Mouse (Mus musculus) heart, embryonic 15.5 days (tissue): ENCODE results near the gene Sost. TPM values are rescaled to one million over a fixed set of nuclear protein-coding genes. Genes with fewer than 3 reads are reported as not detected.

Experiments used
- ATAC-seq: fragments of 200-750 bp; cut with Nextera tagmentation; replicated peaks from 2 replicates; pipeline ENCODE4 v1.8.0; 2017; ENCODE audit warnings: low read depth, moderate TSS enrichment; ENCODE audit not compliant: insufficient number of reproducible peaks, insufficient read depth, low FRiP score
- H3K27ac ChIP-seq: fragments of 300-500 bp; sonication (generic); 2 replicates; pipeline ENCODE4 v1.5.1; 2015; ENCODE audit warnings: mild to moderate bottlenecking, inconsistent platforms
- H3K27me3 ChIP-seq: fragments of 300-500 bp; sonication (generic); 2 replicates; pipeline ENCODE4 v1.6.1; 2015; ENCODE audit warnings: inconsistent platforms
- H3K36me3 ChIP-seq: fragments of 300-500 bp; sonication (generic); 2 replicates; pipeline ENCODE4 v1.6.1; 2015; ENCODE audit warnings: mild to moderate bottlenecking, inconsistent platforms
- H3K4me1 ChIP-seq: fragments of 300-500 bp; sonication (generic); replicated peaks from 2 replicates; pipeline ENCODE4 v1.6.1; 2015; ENCODE audit warnings: inconsistent platforms
- H3K4me2 ChIP-seq: fragments of 300-500 bp; sonication (generic); 2 replicates; pipeline ENCODE4 v1.6.1; 2015; ENCODE audit warnings: inconsistent platforms, mild to moderate bottlenecking, moderate library complexity
- H3K4me3 ChIP-seq: fragments of 300-500 bp; sonication (generic); 2 replicates; pipeline ENCODE4 v1.5.1; 2015; ENCODE audit warnings: mild to moderate bottlenecking, inconsistent platforms
- H3K9ac ChIP-seq: fragments of 300-500 bp; sonication (generic); 2 replicates; pipeline ENCODE4 v1.6.1; 2015; ENCODE audit warnings: mild to moderate bottlenecking, inconsistent platforms
- H3K9me3 ChIP-seq: fragments of 300-500 bp; sonication (generic); replicated peaks from 2 replicates; pipeline ENCODE4 v1.6.1; 2016; ENCODE audit warnings: inconsistent platforms
- WGBS: fragments of 180-500 bp; shearing (Covaris S2); methylation state at CpG from one replicate; pipeline ENCODE4 v1.1.7; 2015; ENCODE audit warnings: mixed read lengths; 5-methylcytosine and 5-hydroxymethylcytosine counted together
- polyA plus RNA-seq: library from polyadenylated mRNA; unstranded; fragments of >200 nt; fragmentation: Nextera tagmentation; extraction: Ambion mirVana; gene quantifications from 2 replicates; pipeline ENCODE4 v1.2.1, GENCODE M21; 2015

The Sost gene
- polyA plus RNA-seq, 1 experiment from 2014 or later = 4.4 TPM

DNA sequence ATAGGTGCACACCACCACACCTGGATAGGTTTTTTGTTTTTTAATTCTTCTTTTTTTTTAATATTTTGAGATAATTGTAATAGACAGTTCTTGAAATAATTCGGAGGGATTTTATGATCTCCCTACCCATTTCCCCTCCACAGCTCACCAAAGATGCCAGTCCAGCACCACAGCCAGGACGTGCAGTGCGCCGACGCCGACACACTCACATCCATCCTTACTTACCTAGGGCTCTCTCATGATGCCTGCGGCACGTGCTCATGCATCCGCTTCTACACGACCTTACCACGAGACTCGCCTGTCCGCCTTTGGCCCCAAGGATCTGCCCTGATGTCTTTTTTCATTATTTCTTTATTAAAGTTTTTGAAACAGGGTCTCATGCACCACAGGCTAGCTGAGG, 3.0 kb upstream of the Sost start:
- H3K36me3 ChIP-seq = peaks cover 21% of the 10 kb centered on the region; the same call in 1 of the 2 replicates
- peaks cover 23% of the 10 kb centered on the region for H3K27me3 ChIP-seq
- no peak overlapping the region for H3K27ac ChIP-seq
- WGBS = 82% methylated on average over 13 of the region's 13 CpGs
- H3K4me3 ChIP-seq = no peak overlapping the region
- H3K9ac ChIP-seq = no peak overlapping the region
- no peak for ATAC-seq
- H3K4me1 ChIP-seq = peaks cover 19% of the 10 kb centered on the region
- H3K9me3 ChIP-seq = no peaks in the 10 kb centered on the region
- H3K4me2 ChIP-seq = no peak overlapping the region

DNA sequence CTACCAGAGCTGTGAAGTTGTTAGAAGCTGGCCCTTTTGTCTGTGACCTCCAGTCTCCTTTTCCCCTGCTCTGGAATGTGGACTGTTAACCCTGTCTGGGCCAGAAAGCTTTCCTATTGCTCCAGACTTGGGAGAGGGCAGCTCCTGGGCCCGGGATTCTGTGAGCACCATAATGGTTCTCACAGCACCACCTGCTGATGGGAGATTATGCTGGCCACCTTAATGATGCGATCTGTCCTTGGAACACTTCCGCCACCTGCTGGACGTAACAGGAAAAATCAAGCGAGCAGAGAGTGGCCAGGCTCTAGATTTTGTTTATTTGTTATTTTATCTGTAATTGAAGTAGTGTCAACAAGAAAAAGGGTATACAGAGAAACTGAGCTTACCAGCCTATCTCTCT, 2.0 kb upstream of the Sost start:
- no peak overlapping the region for H3K27ac ChIP-seq
- no peak overlapping the region for H3K4me2 ChIP-seq
- H3K9ac ChIP-seq = no peak overlapping the region
- WGBS = 0% methylated on average over 5 of the region's 5 CpGs
- H3K36me3 ChIP-seq = peaks cover 11% of the 10 kb centered on the region; the same call in 1 of the 2 replicates
- ATAC-seq = peak; percentile 64
- H3K4me1 ChIP-seq = peaks cover 24% of the 10 kb centered on the region
- H3K27me3 ChIP-seq = peaks cover 34% of the 10 kb centered on the region
- H3K4me3 ChIP-seq = no peak overlapping the region
- no peaks in the 10 kb centered on the region for H3K9me3 ChIP-seq

DNA sequence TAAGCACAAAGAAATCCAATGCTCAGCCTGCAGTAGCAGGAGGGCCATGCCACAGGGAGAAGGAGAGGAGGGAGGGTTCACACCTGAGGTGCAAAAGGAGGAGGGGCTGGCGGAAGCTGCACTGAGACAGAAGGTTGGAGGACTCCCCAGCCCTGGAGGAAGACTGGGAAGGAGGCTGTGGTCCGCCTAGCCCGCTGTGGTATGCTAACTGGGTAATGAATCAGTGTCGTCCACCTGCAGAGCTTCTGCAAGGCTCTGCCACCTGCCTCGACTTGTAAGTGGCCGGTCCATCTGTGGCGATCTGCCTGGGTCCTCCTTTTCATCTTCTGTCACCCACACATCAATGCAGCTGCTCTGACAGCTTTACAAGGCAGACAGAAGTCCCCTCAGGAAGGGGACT, 1.5 kb upstream of the Sost start:
- Histone ChIP-seq H3K4me2 (no peak overlapping the region), H3K9me3 (no peaks in the 10 kb centered on the region), H3K4me3 (no peak overlapping the region), H3K36me3 (peaks cover 7% of the 10 kb centered on the region; the same call in 1 of the 2 replicates), H3K4me1 (peaks cover 29% of the 10 kb centered on the region), H3K9ac (no peak overlapping the region), H3K27ac (peak overlapping the region; percentile 41), H3K27me3 (peaks cover 39% of the 10 kb centered on the region)
- ATAC-seq = no peak
- WGBS = 20% methylated on average over 7 of the region's 7 CpGs

DNA sequence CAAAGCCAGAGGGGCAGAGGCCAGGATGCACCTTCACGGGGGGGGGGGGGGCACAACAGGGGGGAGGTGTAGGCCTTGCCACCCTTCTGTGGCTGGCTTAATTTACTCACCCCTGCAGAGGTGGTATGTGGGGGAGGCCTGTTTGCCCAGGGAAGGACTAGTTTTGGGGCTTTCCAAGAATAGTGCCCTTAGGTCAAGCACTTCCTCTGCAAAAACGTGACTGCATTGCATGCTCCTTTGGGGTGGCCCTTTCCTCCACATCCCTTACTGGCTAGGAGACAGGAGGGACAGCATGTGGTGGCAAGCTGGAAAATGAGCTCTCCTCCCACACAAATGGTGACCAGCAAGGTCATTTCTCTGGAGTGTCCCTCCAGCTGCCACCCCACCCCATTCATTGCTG, 1.3 kb downstream of the Sost start:
- no peaks in the 10 kb centered on the region for H3K9me3 ChIP-seq
- H3K4me2 ChIP-seq = no peak overlapping the region
- no peak for ATAC-seq
- H3K27ac ChIP-seq = no peak overlapping the region
- H3K9ac ChIP-seq = no peak overlapping the region
- H3K4me3 ChIP-seq = peak overlapping the region; percentile 61
- H3K4me1 ChIP-seq = peaks cover 36% of the 10 kb centered on the region
- no peaks in the 10 kb centered on the region for H3K36me3 ChIP-seq
- 21% methylated on average over 2 of the region's 2 CpGs for WGBS
- peaks cover 63% of the 10 kb centered on the region for H3K27me3 ChIP-seq

DNA sequence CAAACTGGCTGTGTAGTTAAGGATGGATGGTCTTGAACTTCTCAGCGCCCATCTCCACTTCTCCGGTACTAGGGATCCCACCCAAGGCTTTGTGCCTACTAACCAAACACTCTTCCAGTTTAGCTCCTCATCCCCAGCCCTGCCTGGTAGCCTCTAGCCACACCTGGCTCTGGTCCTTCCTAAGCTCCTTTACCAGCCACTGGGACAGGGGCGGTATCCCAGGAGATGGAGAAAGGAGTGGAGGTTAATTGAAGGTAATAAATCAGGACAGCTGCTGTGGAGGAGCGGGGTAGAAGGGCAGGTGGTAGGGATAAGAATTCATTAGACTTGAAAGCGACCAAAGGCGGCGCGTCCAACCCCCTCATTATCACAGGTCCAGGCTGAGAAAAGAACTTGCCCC, 2.2 kb downstream of the Sost start:
- Histone ChIP-seq H3K27me3 (peaks cover 71% of the 10 kb centered on the region), H3K27ac (no peak overlapping the region), H3K36me3 (no peaks in the 10 kb centered on the region), H3K9me3 (no peaks in the 10 kb centered on the region), H3K4me3 (peak overlapping the region; percentile 61), H3K4me1 (peaks cover 36% of the 10 kb centered on the region), H3K4me2 (peak overlapping the region; percentile 95), H3K9ac (0 out of 2 replicates have a peak overlapping the region, but pooled peaks have one; percentile 19)
- ATAC-seq = no peak
- 20% methylated on average over 8 of the region's 8 CpGs for WGBS

DNA sequence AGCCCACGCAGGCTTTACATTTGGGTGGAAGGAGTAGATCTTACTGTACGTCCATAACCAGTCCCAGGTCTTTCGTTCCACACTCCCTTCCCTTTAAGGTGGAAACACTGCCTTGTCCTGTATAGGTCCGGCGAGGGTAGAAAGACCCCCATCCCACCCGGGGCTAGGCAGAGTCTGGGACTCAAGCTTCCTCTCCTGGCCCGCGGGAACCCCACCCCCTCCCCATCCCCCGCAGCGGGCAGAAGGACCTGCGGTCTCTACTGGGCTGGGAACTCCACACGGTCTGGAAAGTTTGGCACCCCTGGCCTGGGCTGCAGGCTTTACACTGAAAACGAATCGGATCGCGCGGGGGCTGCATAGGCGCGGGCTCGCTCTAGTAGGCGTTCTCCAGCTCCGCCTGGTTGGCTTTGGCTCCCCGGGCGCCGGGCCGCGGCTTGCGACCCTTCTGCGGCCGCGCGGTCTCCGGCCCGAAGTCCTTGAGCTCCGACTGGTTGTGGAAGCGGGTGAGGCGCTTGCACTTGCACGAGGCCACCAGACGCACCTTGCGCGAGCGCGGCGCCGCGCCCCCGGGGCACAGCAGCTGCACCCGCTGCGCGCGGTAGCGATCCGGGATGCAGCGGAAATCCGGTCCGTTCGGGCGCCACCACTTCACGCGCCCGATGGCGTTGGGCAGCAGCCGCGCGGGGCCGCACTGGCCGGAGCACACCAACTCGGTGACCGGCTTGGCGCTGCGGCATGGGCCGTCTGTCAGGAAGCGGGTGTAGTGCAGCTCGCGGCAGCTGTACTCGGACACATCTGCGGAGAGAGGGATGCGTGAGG, 3.1 kb downstream of the Sost start:
- Histone ChIP-seq H3K27me3 (peaks cover 76% of the 10 kb centered on the region), H3K4me3 (peak overlapping the region; percentile 61), H3K27ac (peak overlapping the region; percentile 54), H3K9ac (peak overlapping the region; percentile 61), H3K4me1 (peaks cover 34% of the 10 kb centered on the region), H3K4me2 (peak overlapping the region; percentile 95), H3K9me3 (no peaks in the 10 kb centered on the region), H3K36me3 (no peaks in the 10 kb centered on the region)
- 0 out of 2 replicates have a peak, but pooled peaks have one; percentile 21 for ATAC-seq
- WGBS = under 1% methylated on average over 78 of the region's 78 CpGs

DNA sequence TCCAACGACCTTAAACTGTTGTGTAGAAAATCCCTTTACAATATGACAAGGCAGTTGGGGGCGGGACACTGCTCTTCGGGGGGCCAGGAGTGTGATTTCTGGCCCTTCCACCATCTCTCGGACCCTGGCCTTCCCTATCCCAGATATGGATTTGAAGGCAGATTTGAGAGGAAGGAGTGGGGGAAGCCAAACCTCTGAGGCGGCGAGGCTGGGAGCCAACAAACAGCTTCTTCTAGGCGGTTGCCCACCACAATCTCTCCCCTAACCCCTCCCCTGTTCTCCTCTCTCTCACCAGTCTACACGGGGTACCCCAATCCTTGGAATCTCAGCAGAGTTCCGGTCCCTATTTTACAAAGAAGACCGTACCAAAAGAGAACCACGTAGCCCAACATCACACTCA, 3.8 kb downstream of the Sost start:
- H3K4me3 ChIP-seq = peak overlapping the region; percentile 61
- peak overlapping the region; percentile 61; the same call in 1 of the 2 replicates for H3K9ac ChIP-seq
- 0 out of 2 replicates have a peak overlapping the region, but pooled peaks have one; percentile 54 for H3K27ac ChIP-seq

DNA sequence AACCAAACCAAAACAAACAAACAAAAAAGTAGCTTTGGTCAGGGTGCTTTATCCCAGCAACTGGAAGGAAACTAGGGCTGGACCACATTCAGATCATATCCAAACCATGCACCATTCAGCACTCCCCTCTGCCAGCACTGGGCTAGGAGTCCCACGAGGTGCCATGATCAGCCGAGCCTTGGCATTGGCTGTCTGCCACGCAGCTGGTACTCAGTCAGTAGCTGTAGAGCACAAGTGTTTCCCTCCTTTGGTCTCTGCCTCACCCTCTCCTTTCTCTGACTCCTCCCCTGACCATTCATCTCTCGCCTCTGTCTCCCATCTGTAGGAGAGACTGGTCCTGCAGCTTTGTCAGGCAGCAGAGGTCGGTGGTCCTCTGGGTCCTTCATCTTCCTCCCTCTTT, 9.3 kb downstream of the Sost start:
- Histone ChIP-seq H3K27me3 (peaks cover 41% of the 10 kb centered on the region), H3K4me1 (peaks cover 14% of the 10 kb centered on the region), H3K9ac (no peak overlapping the region), H3K4me3 (no peak overlapping the region), H3K9me3 (no peaks in the 10 kb centered on the region), H3K27ac (no peak overlapping the region), H3K4me2 (no peak overlapping the region), H3K36me3 (no peaks in the 10 kb centered on the region)
- 60% methylated on average over 5 of the region's 5 CpGs for WGBS
- ATAC-seq = no peak

More for the DNA sequence above, 3.8 kb downstream of the Sost start:
- Histone ChIP-seq H3K9me3 (no peaks in the 10 kb centered on the region), H3K4me1 (peaks cover 29% of the 10 kb centered on the region), H3K36me3 (no peaks in the 10 kb centered on the region), H3K4me2 (peak overlapping the region; percentile 95), H3K27me3 (peaks cover 78% of the 10 kb centered on the region)
- no peak for ATAC-seq
- WGBS = 5% methylated on average over 11 of the region's 11 CpGs

DNA sequence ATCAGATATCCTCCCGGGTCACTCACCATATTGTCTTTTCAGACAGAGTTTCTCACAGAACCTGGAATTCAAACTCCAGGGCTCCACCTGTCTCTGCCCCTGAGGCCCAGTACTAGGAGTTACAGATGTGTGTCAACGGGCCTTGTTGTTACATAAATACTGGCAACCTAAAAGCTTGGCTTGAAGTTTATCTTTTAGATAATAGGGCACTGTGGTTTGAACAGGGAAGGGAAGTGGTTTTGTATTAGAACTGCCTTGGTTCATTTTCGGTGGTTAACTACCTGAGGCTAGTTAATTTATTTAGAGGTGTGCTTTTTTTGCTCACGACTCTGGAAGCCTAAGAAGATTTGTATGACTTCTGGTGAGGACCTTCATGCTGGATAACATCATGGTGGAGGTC, 13.4 kb downstream of the Sost start:
- Histone ChIP-seq H3K4me3 (no peak overlapping the region), H3K9ac (no peak overlapping the region), H3K36me3 (no peaks in the 10 kb centered on the region), H3K4me1 (peaks cover 14% of the 10 kb centered on the region), H3K9me3 (no peaks in the 10 kb centered on the region), H3K27me3 (peaks cover 9% of the 10 kb centered on the region), H3K27ac (peak overlapping the region; percentile 75), H3K4me2 (peak overlapping the region; percentile 12)
- 26% methylated on average over 4 of the region's 4 CpGs for WGBS
- ATAC-seq = no peak

DNA sequence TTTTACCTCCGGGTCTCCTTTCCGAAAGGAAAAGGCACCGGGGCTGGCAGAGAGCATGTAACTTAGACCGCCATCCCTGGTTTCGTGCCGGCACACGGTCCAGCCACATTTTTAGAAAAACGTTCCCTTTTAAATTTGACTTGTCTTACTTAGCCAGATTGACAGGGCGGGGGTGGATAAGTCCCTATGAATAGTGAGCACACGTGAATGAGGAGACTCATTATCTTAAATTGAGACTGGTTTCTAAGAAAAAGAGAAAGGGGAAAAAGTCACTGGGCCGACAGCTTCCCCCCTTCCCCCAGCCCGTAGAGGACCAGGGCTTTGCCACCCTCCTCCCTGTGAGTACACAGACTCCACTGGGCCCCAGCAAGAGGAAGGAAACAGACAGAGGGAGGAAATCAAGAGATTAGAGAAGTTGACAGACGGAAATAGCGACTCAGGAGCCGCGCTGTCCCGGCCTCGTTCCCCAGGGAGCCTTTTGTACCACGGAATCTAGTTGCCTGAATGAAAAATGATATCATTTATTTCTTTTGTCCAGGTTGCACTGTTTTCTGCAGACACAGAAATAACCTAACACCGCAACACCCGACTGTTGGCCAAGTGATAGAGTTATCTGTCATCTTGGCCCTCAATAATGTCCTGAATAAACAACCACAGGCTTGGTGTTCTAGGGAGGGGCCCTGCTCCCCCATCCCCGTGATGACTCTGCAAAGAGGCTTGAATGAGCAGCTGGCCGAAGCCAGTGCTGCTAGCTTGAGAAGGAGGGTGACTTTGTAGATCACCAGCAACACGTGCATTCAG, 14.1 kb downstream of the Sost start:
- no peaks in the 10 kb centered on the region for H3K36me3 ChIP-seq
- WGBS = 17% methylated on average over 24 of the region's 24 CpGs
- H3K27ac ChIP-seq = peak overlapping the region; percentile 75
- H3K4me3 ChIP-seq = no peak overlapping the region
- peak; percentile 86 for ATAC-seq
- peaks cover 4% of the 10 kb centered on the region for H3K27me3 ChIP-seq
- H3K4me2 ChIP-seq = peak overlapping the region; percentile 12
- peaks cover 14% of the 10 kb centered on the region for H3K4me1 ChIP-seq
- no peak overlapping the region for H3K9ac ChIP-seq
- no peaks in the 10 kb centered on the region for H3K9me3 ChIP-seq

DNA sequence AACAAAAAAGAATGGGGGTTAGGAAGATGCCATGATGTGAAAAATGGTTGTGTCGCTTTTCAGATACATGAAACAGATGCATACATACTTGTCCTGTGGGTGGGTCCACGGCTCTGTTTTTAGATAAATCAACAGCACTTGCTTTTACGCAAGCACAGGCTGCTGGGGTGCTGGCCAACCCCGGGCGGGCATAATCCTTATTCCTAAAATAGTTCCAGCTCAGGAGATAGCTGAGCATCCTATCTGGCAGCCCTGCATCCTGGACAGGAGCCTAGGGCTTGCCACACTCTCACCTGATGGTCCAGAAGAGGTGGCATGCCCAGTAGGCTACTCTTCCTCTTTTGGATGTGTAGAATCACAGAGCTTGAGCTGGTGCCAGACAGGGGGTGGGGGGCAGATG, 16.8 kb downstream of the Sost start:
- H3K4me2 ChIP-seq = no peak overlapping the region
- H3K4me3 ChIP-seq = no peak overlapping the region
- no peak overlapping the region for H3K9ac ChIP-seq
- no peaks in the 10 kb centered on the region for H3K27me3 ChIP-seq
- H3K4me1 ChIP-seq = peaks cover 17% of the 10 kb centered on the region
- no peak for ATAC-seq
- no peaks in the 10 kb centered on the region for H3K36me3 ChIP-seq
- no peak overlapping the region for H3K27ac ChIP-seq
- H3K9me3 ChIP-seq = no peaks in the 10 kb centered on the region
- 43% methylated on average over 5 of the region's 5 CpGs for WGBS
